Mouse (Mus musculus) liver, adult 2 months (tissue): ENCODE results near the gene Ecsit. TPM values are rescaled to one million over a fixed set of nuclear protein-coding genes. Genes with fewer than 3 reads are reported as not detected.
A peak's percentile ranks its signal among the peaks of the same experiment; 100 is the strongest.

ENCODE experiments used
- DNase-seq: peaks from one replicate; pipeline ENCODE4 v3.0.0-alpha.2; 2011; ENCODE audit warnings: low read depth, low spot score; ENCODE audit errors: extremely low read depth
- H3K27ac ChIP-seq: fragments of 200-500 bp; replicated peaks from 2 replicates; pipeline ENCODE4 v1.5.1; 2012; ENCODE audit warnings: low read depth, mild to moderate bottlenecking, control low read depth, inconsistent platforms, low read length; ENCODE audit not compliant: insufficient read depth
- H3K27me3 ChIP-seq: fragments of 200-500 bp; 2 replicates; pipeline ENCODE4 v1.6.1; 2012; ENCODE audit warnings: mild to moderate bottlenecking, moderate library complexity, low read length, inconsistent platforms; ENCODE audit not compliant: control insufficient read depth, insufficient read depth
- H3K36me3 ChIP-seq: fragments of 200-500 bp; 2 replicates; pipeline ENCODE4 v1.6.1; 2012; ENCODE audit warnings: low read length, inconsistent platforms; ENCODE audit not compliant: control insufficient read depth, insufficient read depth
- H3K4me1 ChIP-seq: fragments of 200-500 bp; 2 replicates; pipeline ENCODE4 v1.6.1; 2011; ENCODE audit warnings: low read length; ENCODE audit not compliant: control insufficient read depth, insufficient read depth
- H3K4me3 ChIP-seq: fragments of 200-500 bp; 2 replicates; pipeline ENCODE4 v1.5.1; 2011; ENCODE audit warnings: low read depth, mild to moderate bottlenecking, control low read depth, low read length, moderate library complexity; ENCODE audit not compliant: insufficient read depth
- H3K79me2 ChIP-seq: fragments of 200-500 bp; 2 replicates; pipeline ENCODE4 v1.6.1; 2012; ENCODE audit warnings: inconsistent platforms, mild to moderate bottlenecking, low read length, moderate library complexity; ENCODE audit not compliant: control insufficient read depth, insufficient read depth
- H3K9ac ChIP-seq: fragments of 200-500 bp; 2 replicates; pipeline ENCODE4 v1.6.1; 2012; ENCODE audit warnings: low read depth, mild to moderate bottlenecking, control low read depth, inconsistent platforms, low read length
- CTCF ChIP-seq: fragments of 200-500 bp; IDR thresholded peaks from 2 replicates; pipeline ENCODE4 v1.5.1; 2011; ENCODE audit warnings: low read depth, low read length, control low read depth
- POLR2A ChIP-seq: fragments of 200-500 bp; IDR thresholded peaks from 2 replicates; pipeline ENCODE4 v1.6.1; 2011; ENCODE audit warnings: low read length, control low read depth; ENCODE audit not compliant: insufficient read depth; ENCODE audit errors: extremely low read depth
- WGBS: fragments of 180-500 bp; shearing (Covaris S2); methylation state at CpG from one replicate; pipeline ENCODE4 v1.1.7; 2018; 5-methylcytosine and 5-hydroxymethylcytosine counted together
- polyA plus RNA-seq: library from polyadenylated mRNA; depleted of rRNA; stranded (reverse); fragments of >200 nt; gene quantifications from 2 replicates; pipeline ENCODE4 v1.2.3, GENCODE M21; 2012; rRNA removed
- total RNA-seq: library from RNA; depleted of rRNA; stranded (reverse); fragments of >200 nt; gene quantifications from 2 replicates; pipeline ENCODE4 v1.2.3, GENCODE M21; 2014; rRNA removed

Ecsit gene
- total and polyA plus RNA-seq, 2 experiments, result 34.1 to 63.9 TPM

DNA sequence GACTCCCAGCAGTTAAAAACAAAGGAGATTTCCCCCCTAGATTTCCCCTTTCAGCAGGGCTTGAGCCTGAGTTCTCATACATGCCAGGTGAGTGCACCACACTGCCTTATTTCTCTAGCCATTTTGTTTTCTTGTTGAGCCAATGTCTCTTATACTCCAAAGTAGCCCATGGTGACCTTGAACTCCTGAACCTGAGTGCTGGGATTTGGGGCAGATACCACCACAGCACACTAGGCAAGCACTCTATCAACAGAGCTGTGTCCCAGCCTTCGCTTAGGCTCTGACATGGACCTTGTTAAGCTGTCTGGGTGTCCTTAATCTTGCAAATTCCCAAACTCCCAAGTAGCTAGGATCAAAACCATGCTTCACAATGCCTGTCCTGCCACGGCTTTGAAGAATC is 43.4 kb downstream of the Ecsit start:
- Histone ChIP-seq H3K4me3 (no peak overlapping the region), H3K4me1 (peaks cover 2% of the 10 kb centered on the region), H3K36me3 (no peaks in the 10 kb centered on the region), H3K9ac (no peak overlapping the region), H3K27ac (no peak overlapping the region), H3K79me2 (no peaks in the 10 kb centered on the region), H3K27me3 (0 out of 2 replicates have a peak, but pooled peaks cover 2% of the 10 kb centered on the region)
- DNase-seq, result no peak
- TF ChIP-seq CTCF (no peak), POLR2A (no peak)
- 74% methylated on average over 2 of the region's 2 CpGs for WGBS

DNA sequence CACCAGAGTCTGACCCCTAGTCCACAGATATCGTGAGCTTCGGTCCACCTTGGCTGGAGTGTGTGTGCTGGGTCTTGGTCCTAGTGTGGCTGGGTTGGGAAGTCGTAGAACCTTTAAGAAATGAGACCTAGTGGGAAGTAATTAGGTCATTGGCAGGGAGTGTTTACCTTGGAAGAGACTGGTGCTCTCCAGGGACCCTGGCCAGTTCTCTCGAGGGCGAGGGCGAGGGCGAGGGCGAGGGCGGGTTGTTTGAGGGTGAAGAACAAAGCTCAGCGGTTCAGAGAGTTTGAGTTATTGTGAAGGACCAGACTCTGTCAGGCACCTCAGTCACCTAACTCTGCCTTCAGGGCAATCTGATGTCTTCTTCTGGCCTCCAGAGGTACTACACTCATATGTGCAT is 47.4 kb downstream of the Ecsit start:
- Histone ChIP-seq H3K79me2 (no peaks in the 10 kb centered on the region), H3K4me3 (no peak overlapping the region), H3K36me3 (no peaks in the 10 kb centered on the region), H3K27ac (no peak overlapping the region), H3K4me1 (peaks cover 2% of the 10 kb centered on the region), H3K9ac (no peak overlapping the region), H3K27me3 (0 out of 2 replicates have a peak, but pooled peaks cover 2% of the 10 kb centered on the region)
- 36% methylated on average over 10 of the region's 10 CpGs for WGBS
- DNase-seq, result peak; percentile 51
- no peak for TF ChIP-seq POLR2A
- TF ChIP-seq CTCF, result no peak

DNA sequence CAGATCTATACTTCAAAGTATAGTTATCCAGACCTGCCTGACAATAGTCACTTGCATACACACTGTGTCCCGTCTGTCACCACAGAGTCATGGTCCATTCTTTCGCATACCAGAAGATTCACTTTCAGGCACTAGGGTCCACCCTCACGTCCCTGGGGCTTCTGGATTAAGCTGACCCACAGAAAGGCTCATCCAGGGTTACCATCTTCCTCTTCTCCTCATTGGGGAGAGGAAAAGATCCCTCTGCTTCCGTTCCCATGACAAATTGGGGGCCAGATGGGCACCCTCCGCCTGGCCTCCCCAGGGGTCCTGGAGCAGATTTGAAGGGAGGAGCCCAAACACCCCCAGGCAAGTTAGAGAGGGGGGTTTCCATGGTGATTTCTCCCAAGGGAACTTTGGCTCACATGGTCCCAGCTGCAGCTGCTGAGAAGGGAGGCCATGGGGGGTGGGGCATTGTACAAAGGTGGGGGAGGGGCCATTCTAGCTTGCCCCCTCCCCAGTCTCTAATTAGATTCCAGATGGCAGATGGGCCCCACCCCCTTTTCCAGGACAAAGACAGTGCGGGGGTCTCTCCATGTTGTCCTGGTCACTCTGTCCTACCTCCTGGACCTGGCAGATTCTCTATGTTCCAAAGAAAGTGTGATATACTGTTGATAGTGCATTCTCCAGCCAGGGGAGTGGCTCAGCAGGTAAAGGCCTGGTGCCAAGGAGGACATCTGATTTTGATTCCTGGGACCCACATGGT is 49.8 kb downstream of the Ecsit start:
- Histone ChIP-seq H3K27me3 (0 out of 2 replicates have a peak, but pooled peaks cover 2% of the 10 kb centered on the region), H3K4me1 (peaks cover 2% of the 10 kb centered on the region), H3K4me3 (no peak overlapping the region), H3K9ac (no peak overlapping the region), H3K36me3 (no peaks in the 10 kb centered on the region), H3K27ac (no peak overlapping the region), H3K79me2 (no peaks in the 10 kb centered on the region)
- 69% methylated on average over 6 of the region's 6 CpGs for WGBS
- no peak for TF ChIP-seq POLR2A
- TF ChIP-seq CTCF, result no peak
- DNase-seq, result no peak

DNA sequence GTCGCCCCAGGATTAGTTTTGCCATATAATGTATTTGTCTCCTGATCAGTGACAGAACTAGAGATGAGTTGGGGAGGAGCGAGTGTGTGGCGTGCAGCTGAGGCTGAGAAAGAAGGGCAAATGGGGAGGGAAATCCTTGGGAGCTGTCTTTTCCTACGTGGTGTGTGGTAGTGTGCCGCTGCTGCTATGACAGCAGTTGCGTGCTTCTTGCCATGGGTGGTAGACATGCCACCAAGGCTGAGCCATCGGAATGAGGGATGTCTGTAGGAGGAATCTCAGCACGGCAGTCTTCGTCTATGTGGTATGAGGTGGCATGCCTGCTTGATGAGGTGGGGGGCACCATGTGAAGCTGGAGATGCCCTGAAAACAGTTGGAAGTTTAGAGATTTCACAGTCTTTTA is 54.9 kb downstream of the Ecsit start:
- no peaks in the 10 kb centered on the region for H3K27me3 ChIP-seq
- no peaks in the 10 kb centered on the region for H3K4me1 ChIP-seq
- no peak overlapping the region for H3K4me3 ChIP-seq
- no peaks in the 10 kb centered on the region for H3K36me3 ChIP-seq
- no peak overlapping the region for H3K27ac ChIP-seq
- H3K79me2 ChIP-seq, result no peaks in the 10 kb centered on the region
- no peak for DNase-seq
- H3K9ac ChIP-seq, result no peak overlapping the region
- 92% methylated on average over 9 of the region's 9 CpGs for WGBS
- no peak for TF ChIP-seq POLR2A
- no peak for TF ChIP-seq CTCF

DNA sequence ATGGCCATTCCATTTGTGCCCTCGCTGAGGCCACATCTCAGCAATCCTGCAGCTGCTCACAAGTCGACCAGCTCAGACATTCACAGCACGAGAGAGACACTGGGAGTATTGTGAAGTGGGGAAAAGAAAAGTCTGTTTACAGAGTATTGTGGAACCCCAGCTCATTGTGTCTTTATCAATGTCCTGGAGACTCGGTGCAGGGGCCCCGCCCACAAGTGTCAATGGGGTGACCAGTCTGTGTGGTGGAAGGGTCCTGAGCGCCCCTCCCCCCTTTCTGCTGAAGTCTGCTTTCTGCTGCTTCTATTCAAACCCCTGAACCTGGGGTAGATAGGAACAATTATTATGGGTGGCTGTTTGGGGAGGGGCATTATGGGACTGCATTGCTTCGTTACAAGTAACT is 56.8 kb downstream of the Ecsit start:
- DNase-seq, result no peak
- H3K4me1 ChIP-seq, result no peaks in the 10 kb centered on the region
- H3K27ac ChIP-seq, result no peak overlapping the region
- no peaks in the 10 kb centered on the region for H3K27me3 ChIP-seq
- H3K4me3 ChIP-seq, result no peak overlapping the region
- H3K79me2 ChIP-seq, result no peaks in the 10 kb centered on the region
- H3K36me3 ChIP-seq, result no peaks in the 10 kb centered on the region
- 57% methylated on average over 7 of the region's 7 CpGs for WGBS
- no peak overlapping the region for H3K9ac ChIP-seq
- TF ChIP-seq CTCF (no peak), POLR2A (no peak)

DNA sequence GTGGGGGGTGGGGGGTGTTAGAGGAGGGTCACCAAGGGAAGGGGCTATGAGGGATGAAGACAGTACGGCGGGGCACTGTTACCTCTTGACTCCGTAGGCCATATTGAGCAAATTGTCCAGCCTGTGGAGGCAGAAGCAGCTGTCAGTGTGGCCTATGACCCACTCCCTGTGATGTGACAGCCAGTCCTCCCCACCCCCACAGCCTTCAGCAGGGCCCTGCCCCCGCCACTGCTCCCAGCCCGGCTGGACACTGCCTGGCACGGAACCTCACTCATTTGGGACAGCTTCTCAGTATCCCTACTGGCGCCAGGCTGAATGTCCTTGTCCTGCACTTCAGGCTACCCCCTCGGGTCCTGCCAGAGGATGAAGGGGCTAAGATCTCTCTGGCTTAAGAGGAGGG is 60.6 kb downstream of the Ecsit start:
- DNase-seq, result peak; percentile 10
- no peak overlapping the region for H3K9ac ChIP-seq
- H3K36me3 ChIP-seq, result no peaks in the 10 kb centered on the region
- H3K27ac ChIP-seq, result no peak overlapping the region
- no peak for TF ChIP-seq POLR2A
- TF ChIP-seq CTCF, result no peak
- WGBS, result 31% methylated on average over 8 of the region's 8 CpGs
- H3K4me1 ChIP-seq, result no peaks in the 10 kb centered on the region
- H3K79me2 ChIP-seq, result no peaks in the 10 kb centered on the region
- no peaks in the 10 kb centered on the region for H3K27me3 ChIP-seq
- no peak overlapping the region for H3K4me3 ChIP-seq

Other genes starting within 250 kb of the Ecsit start
- 13.6 and 22.2 TPM in 2 replicates for gene Angptl8, start 249.9 kb downstream of the Ecsit start, total RNA-seq
- 201 and 258 TPM in 2 replicates for gene Angptl8, start 249.9 kb downstream of the Ecsit start, polyA plus RNA-seq
- 8.5 and 12.6 TPM in 2 replicates for gene Dock6, start 232.8 kb downstream of the Ecsit start, total RNA-seq
- gene Dock6, start 232.8 kb downstream of the Ecsit start, polyA plus RNA-seq, result 23.2 and 33.9 TPM in 2 replicates
- 5.5 and 5.6 TPM in 2 replicates for gene Rab3d, start 167.2 kb downstream of the Ecsit start, total RNA-seq
- gene Rab3d, start 167.2 kb downstream of the Ecsit start, polyA plus RNA-seq, result 8.0 and 16.6 TPM in 2 replicates
- 7.6 and 7.9 TPM in 2 replicates for gene Ccdc159, start 158.0 kb downstream of the Ecsit start, total RNA-seq
- 6.7 and 11.6 TPM in 2 replicates for gene Ccdc159, start 158.0 kb downstream of the Ecsit start, polyA plus RNA-seq
- 841 and 970 TPM in 2 replicates for gene Tmem205, start 157.9 kb downstream of the Ecsit start, total RNA-seq
- gene Tmem205, start 157.9 kb downstream of the Ecsit start, polyA plus RNA-seq, result 1,676 and 1,979 TPM in 2 replicates
- gene Plppr2, start 148.4 kb downstream of the Ecsit start, total RNA-seq, result 0.67 and 0.74 TPM in 2 replicates
- 9.4 and 14.6 TPM in 2 replicates for gene Plppr2, start 148.4 kb downstream of the Ecsit start, polyA plus RNA-seq
- 4.1 and 5.3 TPM in 2 replicates for gene Swsap1, start 129.7 kb downstream of the Ecsit start, total RNA-seq
- 4.7 and 5.2 TPM in 2 replicates for gene Swsap1, start 129.7 kb downstream of the Ecsit start, polyA plus RNA-seq
- 0.74 and 1.8 TPM in 2 replicates for gene Epor, start 121.9 kb downstream of the Ecsit start, total RNA-seq
- 4.8 and 5.0 TPM in 2 replicates for gene Epor, start 121.9 kb downstream of the Ecsit start, polyA plus RNA-seq
- 5.0 and 5.9 TPM in 2 replicates for gene Rgl3, start 96.0 kb downstream of the Ecsit start, total RNA-seq
- gene Rgl3, start 96.0 kb downstream of the Ecsit start, polyA plus RNA-seq, result 41.8 and 44.2 TPM in 2 replicates
- gene Ccdc151, start 82.8 kb downstream of the Ecsit start, total RNA-seq, result 0.34 and 0.46 TPM in 2 replicates
- 0.59 and 0.76 TPM in 2 replicates for gene Ccdc151, start 82.8 kb downstream of the Ecsit start, polyA plus RNA-seq
- gene Prkcsh, start 82.6 kb downstream of the Ecsit start, total RNA-seq, result 60.0 and 63.6 TPM in 2 replicates
- 95.5 and 99.3 TPM in 2 replicates for gene Prkcsh, start 82.6 kb downstream of the Ecsit start, polyA plus RNA-seq
- not detected in 2 replicates for gene Elavl3, start 33.4 kb downstream of the Ecsit start, total RNA-seq
- gene Elavl3, start 33.4 kb downstream of the Ecsit start, polyA plus RNA-seq, result not detected in 2 replicates
- not detected in 2 replicates for gene Gm49318, start 14.2 kb downstream of the Ecsit start, total RNA-seq
- gene Gm49318, start 14.2 kb downstream of the Ecsit start, polyA plus RNA-seq, result not detected in 2 replicates
- 2.9 and 3.6 TPM in 2 replicates for gene Zfp653, start 14.1 kb downstream of the Ecsit start, total RNA-seq
- gene Zfp653, start 14.1 kb downstream of the Ecsit start, polyA plus RNA-seq, result 6.9 and 13.0 TPM in 2 replicates
- gene Cnn1, start 13.8 kb upstream of the Ecsit start, total RNA-seq, result 0.28 and 1.0 TPM in 2 replicates
- 0.22 and 0.36 TPM in 2 replicates for gene Cnn1, start 13.8 kb upstream of the Ecsit start, polyA plus RNA-seq
- gene Elof1, start 31.7 kb upstream of the Ecsit start, total RNA-seq, result 46.2 and 56.8 TPM in 2 replicates
- 106 and 108 TPM in 2 replicates for gene Elof1, start 31.7 kb upstream of the Ecsit start, polyA plus RNA-seq
- 93.6 and 123 TPM in 2 replicates for gene Acp5, start 50.3 kb upstream of the Ecsit start, total RNA-seq
- gene Acp5, start 50.3 kb upstream of the Ecsit start, polyA plus RNA-seq, result 200 and 211 TPM in 2 replicates
- gene Pigyl, start 71.4 kb upstream of the Ecsit start, total RNA-seq, result 21.6 and 23.0 TPM in 2 replicates
- 45.8 and 53.0 TPM in 2 replicates for gene Pigyl, start 71.4 kb upstream of the Ecsit start, polyA plus RNA-seq
- gene Zfp872, start 102.7 kb upstream of the Ecsit start, total RNA-seq, result 0.09 and 0.20 TPM in 2 replicates
- 0.07 TPM in 1 of 2 replicates, not detected in the other for gene Zfp872, start 102.7 kb upstream of the Ecsit start, polyA plus RNA-seq
- 15.8 and 18.6 TPM in 2 replicates for gene Zfp809, start 140.3 kb upstream of the Ecsit start, total RNA-seq
- 12.8 and 15.5 TPM in 2 replicates for gene Zfp809, start 140.3 kb upstream of the Ecsit start, polyA plus RNA-seq
- gene Zfp599, start 174.5 kb upstream of the Ecsit start, total RNA-seq, result 0.09 and 0.13 TPM in 2 replicates
- not detected in 2 replicates for gene Zfp599, start 174.5 kb upstream of the Ecsit start, polyA plus RNA-seq
- gene Zfp810, start 222.2 kb upstream of the Ecsit start, total RNA-seq, result 4.6 and 4.7 TPM in 2 replicates
- 1.7 and 2.0 TPM in 2 replicates for gene Zfp810, start 222.2 kb upstream of the Ecsit start, polyA plus RNA-seq